Mouse (Mus musculus): ENCODE results near the gene Casp6.
A peak's percentile ranks its signal among the peaks of the same experiment; 100 is the strongest.

Casp6 gene

DNA sequence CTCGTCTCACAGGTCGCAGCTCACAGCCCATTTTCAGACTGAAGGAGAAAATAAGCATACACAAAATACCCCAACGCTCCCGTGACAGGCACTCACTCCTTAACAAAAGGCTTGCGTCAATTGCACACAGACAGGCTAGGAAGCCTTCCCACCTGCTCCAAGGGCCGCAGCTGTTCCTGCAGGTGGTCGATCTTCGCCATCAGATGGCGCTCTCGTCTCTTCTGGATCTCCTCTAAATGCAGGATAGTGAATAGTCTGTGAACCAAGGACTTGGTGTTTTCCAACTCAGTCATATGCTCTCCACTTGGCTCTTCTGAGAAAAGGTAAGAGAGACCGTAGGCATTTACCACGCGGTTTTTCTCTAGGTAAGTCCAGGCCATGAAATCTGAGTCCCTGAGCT is 17.2 kb downstream of the Casp6 start:
- peak; percentile 55 for DNase-seq (ENCODE audit: low read depth, low spot score)

DNA sequence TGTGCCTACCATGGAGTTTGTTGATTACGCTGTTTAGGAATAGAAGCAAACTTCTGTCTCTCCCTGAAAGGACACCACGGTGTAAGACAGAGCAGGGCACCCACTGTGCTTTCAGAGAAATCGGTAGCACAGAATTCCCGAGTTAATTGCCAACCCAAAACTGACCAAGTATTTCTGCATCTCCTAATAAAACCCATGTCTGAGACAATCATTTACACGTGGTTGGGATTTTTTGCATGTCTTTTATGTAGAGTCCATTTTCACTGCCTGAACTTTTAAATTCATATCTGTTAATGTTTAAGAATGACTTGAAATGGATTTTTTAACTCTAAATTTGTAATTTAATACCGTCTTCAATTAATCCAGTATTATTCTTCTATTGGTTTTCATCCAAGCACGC is 22.4 kb downstream of the Casp6 start:
- DNase-seq (ENCODE audit: low read depth, low spot score): no peak

DNA sequence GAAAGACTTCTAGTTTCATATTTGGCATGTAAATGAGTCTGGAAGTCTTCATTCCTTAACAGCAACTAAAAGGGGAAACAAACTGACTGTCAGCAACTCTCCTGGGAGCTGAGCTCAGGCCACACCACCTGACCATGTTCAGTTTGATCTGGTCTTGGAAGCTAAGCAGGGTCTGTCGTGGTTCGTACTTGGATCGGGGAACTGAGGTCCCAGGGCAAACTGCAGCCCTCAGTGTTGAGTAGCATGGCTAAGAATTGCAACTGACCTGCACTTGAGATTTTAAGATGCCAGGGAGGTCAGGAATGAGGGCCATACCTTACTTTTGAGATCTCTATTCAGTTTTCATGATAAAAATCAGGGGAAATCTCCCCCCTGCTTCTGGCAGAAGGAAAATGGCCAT is 24.6 kb downstream of the Casp6 start:
- DNase-seq (ENCODE audit: low read depth, low spot score): no peak

DNA sequence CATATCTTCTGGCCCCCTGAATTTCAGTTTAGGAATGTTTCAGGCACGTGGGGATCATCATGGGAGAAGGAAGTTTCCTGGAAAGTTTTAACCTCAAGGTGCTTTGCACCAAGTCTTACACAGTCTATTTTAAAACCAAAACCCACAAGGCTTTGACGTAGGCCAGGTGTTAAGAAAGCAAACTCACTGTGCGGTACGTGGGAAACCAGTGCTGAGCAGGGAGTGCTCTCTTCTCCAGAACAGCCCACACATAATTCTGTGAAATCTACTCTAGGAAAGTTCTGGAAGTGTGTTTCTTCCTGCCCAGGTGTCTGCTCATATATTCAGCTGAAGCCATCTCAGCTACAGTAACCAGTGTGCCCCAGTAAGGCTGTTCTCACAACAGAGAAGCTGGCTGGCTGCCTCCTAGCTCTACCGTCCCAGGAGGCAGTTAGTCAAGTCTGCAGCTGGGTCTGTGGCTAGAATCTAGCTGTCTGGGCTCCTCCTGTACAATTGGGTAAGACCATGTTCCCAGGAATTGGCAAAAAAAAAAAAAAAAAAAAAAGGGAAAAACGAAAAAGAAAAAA is 29.1 kb downstream of the Casp6 start:
- DNase-seq (ENCODE audit: low read depth, low spot score): no peak

DNA sequence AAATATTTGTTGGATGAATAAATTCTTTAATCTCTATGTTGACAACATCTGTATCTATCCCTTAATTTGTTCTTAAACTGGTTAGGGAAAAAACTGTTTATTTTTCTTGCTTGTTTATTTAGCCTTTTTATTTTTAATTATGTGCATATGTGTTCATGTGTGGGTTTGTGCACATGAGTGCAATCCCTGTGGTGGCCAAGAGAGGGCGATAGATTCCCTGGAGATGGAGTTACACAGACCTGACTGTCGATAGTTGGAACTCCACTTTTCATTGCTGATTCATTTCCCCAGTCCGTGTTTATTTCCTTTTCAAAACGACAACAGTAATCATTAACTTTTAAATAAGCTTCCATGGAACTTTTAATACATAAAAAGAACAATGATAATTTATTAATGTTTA is 31.2 kb downstream of the Casp6 start:
- DNase-seq (ENCODE audit: low read depth, low spot score): no peak

DNA sequence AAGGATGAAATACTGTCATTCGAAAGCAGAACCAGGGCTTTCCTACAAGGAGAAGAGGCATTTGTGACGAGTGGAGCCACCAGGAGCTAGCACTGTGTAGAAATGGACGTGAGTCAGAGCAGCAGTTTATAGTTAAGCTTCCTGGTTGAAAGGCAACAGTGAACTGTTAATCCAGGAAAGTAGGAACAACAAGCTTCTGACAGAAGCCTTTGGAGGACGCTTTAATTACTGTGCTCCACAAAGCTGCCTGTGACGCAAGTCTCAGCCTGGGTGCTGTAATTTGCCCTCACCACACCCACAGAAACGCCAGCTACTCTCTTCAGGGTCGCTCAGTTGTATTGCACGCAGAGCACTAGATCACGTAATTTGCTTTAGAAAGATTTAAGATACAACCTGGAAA is 35.3 kb downstream of the Casp6 start:
- DNase-seq (ENCODE audit: low read depth, low spot score): no peak

DNA sequence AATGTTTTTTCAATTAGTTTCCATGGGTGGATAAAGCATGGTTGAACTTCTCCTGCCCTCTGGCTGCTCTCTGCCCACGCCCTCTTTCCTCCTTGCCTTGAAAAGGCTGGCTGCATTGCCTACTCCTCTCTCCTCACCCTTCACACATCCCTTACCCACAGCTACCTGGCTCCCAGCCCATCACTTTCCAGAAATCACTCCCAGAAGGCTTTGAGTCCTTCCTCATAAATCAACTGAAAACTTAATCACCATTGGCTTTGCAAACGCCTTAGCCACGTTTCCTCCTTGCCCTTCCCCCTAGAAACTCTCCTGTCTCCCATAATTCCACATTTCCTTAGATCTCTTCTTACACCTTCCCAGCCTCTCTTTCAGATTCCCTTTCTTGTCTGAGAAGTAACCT is 36.6 kb downstream of the Casp6 start:
- no peak for DNase-seq (ENCODE audit: low read depth, low spot score)

DNA sequence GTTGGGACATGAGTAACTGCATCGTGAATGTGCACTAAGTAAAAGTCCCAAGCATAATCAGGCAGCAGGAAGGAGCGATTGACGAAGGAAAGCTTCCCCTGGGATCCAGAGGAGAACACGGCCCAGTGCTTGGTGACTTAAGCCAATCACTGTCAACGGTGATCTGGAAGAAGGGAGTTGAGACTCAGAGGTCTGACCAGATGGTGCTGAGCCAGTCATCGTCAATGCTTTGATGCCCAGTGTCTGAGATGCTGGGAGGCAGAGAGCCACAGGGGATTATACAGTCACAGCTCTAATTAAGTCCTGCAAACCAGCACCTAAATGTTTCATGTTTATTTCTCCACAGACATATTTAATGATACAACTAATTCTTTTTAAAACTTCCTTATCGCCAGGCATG is 37.8 kb downstream of the Casp6 start:
- no peak for DNase-seq (ENCODE audit: low read depth, low spot score)

DNA sequence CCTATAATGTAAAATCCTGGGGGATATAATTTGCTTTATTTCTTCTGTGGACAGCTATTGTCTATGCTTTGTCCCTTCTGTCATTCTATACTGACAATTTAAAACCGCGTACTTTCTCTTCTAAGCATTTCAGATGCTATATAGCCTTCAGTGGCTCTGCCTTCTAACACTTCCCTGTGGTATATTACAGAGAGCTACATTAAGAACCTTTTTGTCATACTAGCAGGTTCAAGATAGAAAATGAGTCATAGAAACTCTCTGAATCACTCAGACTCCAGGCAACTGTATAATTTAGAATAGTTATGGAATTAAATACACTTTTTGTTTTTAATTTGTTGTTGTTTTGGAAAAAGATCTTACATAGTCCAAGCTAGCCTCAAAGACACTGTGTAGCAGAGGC is 39.6 kb downstream of the Casp6 start:
- no peak for DNase-seq (ENCODE audit: low read depth, low spot score)

DNA sequence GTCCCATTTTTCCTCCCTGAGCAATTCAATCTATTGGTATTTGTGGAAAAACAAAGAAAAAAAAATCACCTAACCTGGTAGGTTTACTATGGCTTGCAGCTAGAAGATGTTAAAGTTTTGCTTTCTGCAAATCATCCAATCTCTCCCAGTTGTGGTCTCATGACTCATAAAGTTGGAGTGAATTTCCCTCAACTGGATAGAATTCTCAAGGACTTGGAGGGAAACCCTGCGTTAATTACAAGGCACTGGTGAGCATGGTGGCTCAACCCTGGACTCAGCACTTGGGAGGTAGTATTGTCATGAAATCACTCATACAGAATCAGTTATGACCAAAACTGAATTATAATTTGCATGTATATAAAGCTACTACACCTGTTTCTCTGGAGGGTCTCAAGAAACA is 40.1 kb downstream of the Casp6 start:
- no peak for DNase-seq (ENCODE audit: low read depth, low spot score)

DNA sequence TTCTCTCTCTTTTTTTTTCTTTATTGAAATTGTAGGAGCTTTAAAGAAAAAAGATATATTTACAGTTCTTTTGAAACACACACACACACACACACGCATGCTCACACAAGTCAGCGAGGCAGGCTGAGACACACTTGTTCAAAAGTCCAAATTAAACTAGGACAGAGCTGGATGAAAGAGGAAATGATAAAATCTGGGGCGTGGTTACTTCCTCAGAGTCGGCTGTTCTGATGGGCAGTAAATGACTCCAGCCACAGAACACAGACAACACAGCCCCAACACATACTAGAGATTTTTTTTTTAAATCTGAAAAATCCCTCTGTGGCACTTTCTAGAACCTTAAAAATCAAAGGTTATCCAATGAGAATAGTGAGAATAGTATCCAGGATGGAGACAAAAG is 42.6 kb downstream of the Casp6 start:
- no peak for DNase-seq (ENCODE audit: low read depth, low spot score)

DNA sequence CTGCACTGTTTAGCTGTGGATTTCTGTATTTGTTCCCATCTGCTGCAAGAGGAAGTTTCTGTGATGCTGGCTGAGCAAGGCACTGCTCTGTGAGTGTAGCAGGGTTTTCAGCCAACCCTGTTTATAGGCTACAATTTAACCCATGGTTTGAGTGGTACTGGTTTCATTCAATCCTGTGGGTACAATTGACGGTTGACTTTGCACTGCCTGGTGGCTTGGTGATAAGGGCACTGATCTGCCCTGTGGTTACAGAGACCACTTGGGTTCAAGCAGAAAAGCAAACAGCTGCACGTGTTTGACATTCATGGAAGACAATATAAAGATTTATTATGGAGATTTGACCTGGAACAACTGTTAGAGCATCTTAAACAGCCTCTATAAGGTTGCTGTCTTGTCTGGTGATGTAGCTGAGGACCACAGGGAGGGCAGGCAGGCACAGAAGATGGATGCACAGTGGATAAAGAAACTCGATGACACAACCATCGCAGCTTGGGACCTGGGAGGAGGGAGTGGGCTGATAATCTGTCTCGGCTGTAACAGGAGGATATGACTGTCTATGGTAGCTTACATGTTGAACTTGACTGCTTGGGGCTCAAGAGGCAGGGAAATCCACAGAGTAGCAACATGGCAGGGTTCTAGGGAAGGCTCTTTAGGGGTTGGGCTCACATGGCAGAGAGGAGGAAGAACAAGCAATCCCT is 45.1 kb downstream of the Casp6 start:
- DNase-seq (ENCODE audit: low read depth, low spot score): no peak

DNA sequence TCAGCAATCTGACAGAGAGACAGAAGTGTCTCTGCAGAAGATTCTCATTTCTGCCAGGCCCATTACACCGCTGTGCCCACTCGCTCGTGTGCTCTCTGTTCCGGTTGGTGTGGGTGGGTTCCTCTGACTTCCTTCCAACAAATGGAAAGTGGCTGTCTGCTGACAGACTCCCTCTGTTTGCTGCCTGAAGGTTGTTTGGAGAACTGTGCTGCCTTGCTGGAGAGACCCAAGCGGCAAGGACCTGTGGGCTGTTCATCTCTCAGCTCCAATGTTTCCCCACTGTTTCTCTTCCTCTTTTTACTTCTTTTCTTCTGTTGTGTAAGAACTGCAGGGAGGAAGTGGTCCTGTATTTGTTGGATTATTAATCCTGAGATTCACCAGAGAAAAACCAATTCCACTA is 47.1 kb downstream of the Casp6 start:
- DNase-seq (ENCODE audit: low read depth, low spot score): no peak

DNA sequence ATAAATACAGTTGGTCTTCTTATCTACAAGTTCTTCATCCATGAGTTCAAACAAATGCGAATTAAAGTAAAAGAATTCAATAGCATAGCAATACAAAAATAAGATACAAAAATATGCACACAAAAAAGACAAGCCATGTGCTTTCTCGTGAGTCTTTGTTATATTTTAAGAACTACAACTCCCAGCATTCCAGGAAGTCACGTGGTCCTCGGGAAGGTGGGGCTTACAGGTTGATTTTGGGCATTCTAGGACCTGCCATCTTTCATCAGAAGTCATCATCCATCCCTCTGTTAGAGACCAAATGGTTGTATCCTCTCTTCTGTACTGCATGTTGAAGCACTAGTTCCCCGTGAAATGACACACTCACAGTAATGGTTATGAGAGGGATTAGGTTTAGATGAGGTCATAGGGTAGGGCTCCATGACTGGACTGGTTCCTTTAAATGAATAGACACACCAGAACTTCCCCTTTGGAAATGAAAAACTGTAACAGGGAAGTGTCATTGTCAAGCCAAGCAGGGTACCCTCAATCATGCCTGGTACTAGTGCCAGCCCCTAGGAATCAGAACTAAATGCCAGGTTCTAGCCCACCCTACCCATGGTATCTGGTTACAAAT is 48.0 kb downstream of the Casp6 start:
- DNase-seq (ENCODE audit: low read depth, low spot score): no peak

DNA sequence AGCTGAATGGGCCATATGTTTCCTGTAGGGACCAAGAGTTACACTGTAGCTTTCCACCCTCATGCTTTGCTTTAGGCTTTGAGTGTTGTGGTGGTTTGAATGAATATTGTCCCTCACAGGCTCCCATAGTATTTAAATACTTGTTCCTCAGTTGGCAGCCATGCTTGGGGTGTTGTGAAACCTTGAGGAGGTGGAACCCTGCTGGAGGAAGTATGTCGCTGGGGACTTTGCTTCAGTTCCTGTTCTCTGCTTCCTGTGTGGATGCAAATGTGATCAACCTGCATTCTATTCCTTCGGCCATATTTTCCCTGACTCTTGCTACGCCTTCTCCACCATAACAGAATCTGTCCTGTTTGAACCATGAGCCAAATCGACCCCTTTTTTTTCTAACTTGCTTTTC is 52.1 kb downstream of the Casp6 start:
- DNase-seq (ENCODE audit: low read depth, low spot score): no peak

DNA sequence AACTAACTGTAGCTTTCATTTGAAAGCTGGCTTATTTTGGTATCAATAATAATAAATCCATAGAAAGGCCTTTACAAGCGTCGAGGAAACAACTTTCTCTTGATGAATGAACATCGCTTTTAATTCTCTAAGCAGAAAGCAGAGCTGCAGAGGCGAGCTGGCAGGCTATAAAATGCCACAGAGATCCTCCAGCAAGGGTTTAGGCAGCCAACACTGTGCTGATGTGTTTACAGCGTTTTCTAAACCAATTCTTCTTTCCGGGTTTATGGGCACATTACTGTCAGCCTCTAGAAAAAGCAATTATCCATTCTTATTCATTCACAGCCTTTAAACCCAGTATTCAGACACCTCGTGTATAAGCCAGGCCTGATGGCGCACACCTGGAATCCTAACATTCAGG is 61.3 kb downstream of the Casp6 start:
- DNase-seq (ENCODE audit: low read depth, low spot score): no peak

Measured in embryo, embryonic 11.5 days (tissue).